Mouse (Mus musculus) cerebellum, adult 2 months (tissue): ENCODE data around the gene Vwa5b1.

Source experiments
- CTCF ChIP-seq: fragments of 200-500 bp; IDR thresholded peaks from 2 replicates; pipeline ENCODE4 v1.5.1; 2011; ENCODE audit warnings: low read depth, mild to moderate bottlenecking, control low read depth, low read length, moderate library complexity, borderline replicate concordance; ENCODE audit not compliant: insufficient read depth
- POLR2A ChIP-seq: fragments of 200-500 bp; IDR thresholded peaks from 2 replicates; pipeline ENCODE4 v1.6.1; 2011; ENCODE audit warnings: low read length, control low read depth, borderline replicate concordance; ENCODE audit not compliant: insufficient read depth

GRCm38 (mm10) chr4:138530011-138530410 lies 105.7 kb downstream of the Vwa5b1 start:
- no peak for TF ChIP-seq CTCF
- TF ChIP-seq POLR2A = no peak
